Mouse (Mus musculus): Measurements from ENCODE around the gene Tmsb15a.
"Not testable (repeated sequence)": the region's sequence is repeated elsewhere in the genome, so short reads cannot be mapped to it uniquely, and the experiment has no call there.

- TF ChIP-seq EP300 (IDR thresholded peaks at IDR 0.05; ENCODE audit: insufficient read depth, low read depth, low read length); CTCF (IDR thresholded peaks at IDR 0.05): not testable (repeated sequence)
These were observed 20.3 kb upstream of the Tmsb15a start for GRCm38 (mm10) chrX:135745376-135745775.

All from heart, adult 2 months (tissue).